Mouse (Mus musculus): ENCODE measurements at regions not wholly inside any gene's neighbourhood (a gene's known extent, or its start where the extent isn't known, plus 50 kb on each side); places are given as distances from the start of the nearest gene placed in this dataset.
A peak's percentile ranks its signal among the peaks of the same experiment; 100 is the strongest.
"Not testable (repeated sequence)": the region's sequence is repeated elsewhere in the genome, so short reads cannot be mapped to it uniquely, and the experiment has no call there.

GRCm38 (mm10) chrX:99732526-99732925 is 88.3 kb upstream of the Tmem28 start:
- no peak for DNase-seq (ENCODE audit: low spot score in 2 of 2)

- peak in 1 of 2 experiments; percentile 2 for DNase-seq (ENCODE audit: low spot score in 2 of 2)
Measured at GRCm38 (mm10) chrX:99725101-99725500, 95.7 kb upstream of the Tmem28 start.

- no peak for DNase-seq (ENCODE audit: low spot score in 2 of 2)
Measured at GRCm38 (mm10) chrX:99695366-99695765, 125.5 kb upstream of the Tmem28 start.

GRCm38 (mm10) chrX:99690971-99691370 is 129.8 kb upstream of the Tmem28 start:
- peak in 1 of 2 experiments; percentile 2 for DNase-seq (ENCODE audit: low spot score in 2 of 2)

GRCm38 (mm10) chrX:99689761-99690160 is 131.1 kb upstream of the Tmem28 start:
- no peak for DNase-seq (ENCODE audit: low spot score in 2 of 2)

GRCm38 (mm10) chrX:99682491-99682890 is 138.3 kb upstream of the Tmem28 start:
- DNase-seq (ENCODE audit: low spot score in 2 of 2): not testable (repeated sequence)

- no peak for DNase-seq (ENCODE audit: low spot score in 2 of 2)
Measured at GRCm38 (mm10) chrX:99667596-99667995, 153.2 kb upstream of the Tmem28 start.

- no peak for DNase-seq (ENCODE audit: low spot score in 2 of 2)
Measured at GRCm38 (mm10) chrX:99662566-99662965, 158.3 kb upstream of the Tmem28 start.

GRCm38 (mm10) chrX:99659496-99660140 is 161.2 kb upstream of the Tmem28 start:
- DNase-seq (ENCODE audit: low spot score in 2 of 2): no peak

GRCm38 (mm10) chrX:99657790-99658451 is 162.9 kb upstream of the Tmem28 start:
- peak; percentile 2 to 11 for DNase-seq (ENCODE audit: low spot score in 2 of 2)

- DNase-seq (ENCODE audit: low spot score in 2 of 2): no peak
Measured at GRCm38 (mm10) chrX:99656988-99657387, 163.8 kb upstream of the Tmem28 start.

- no peak for DNase-seq (ENCODE audit: low spot score in 2 of 2)
Measured at GRCm38 (mm10) chrX:99632211-99632775, 161.2 kb upstream of the Pja1 start.

GRCm38 (mm10) chrX:99624515-99625179 is 153.6 kb upstream of the Pja1 start:
- DNase-seq (ENCODE audit: low spot score in 2 of 2): no peak

GRCm38 (mm10) chrX:99612130-99612759 is 141.2 kb upstream of the Pja1 start:
- DNase-seq (ENCODE audit: low spot score in 2 of 2): no peak

- DNase-seq (ENCODE audit: low spot score in 2 of 2): no peak
Measured at GRCm38 (mm10) chrX:99610096-99610495, 139.0 kb upstream of the Pja1 start.

GRCm38 (mm10) chrX:99609591-99609990 is 138.5 kb upstream of the Pja1 start:
- DNase-seq (ENCODE audit: low spot score in 2 of 2): no peak

- no peak for DNase-seq (ENCODE audit: low spot score in 2 of 2)
Measured at GRCm38 (mm10) chrX:99608284-99608692, 137.2 kb upstream of the Pja1 start.

- no peak for DNase-seq (ENCODE audit: low spot score in 2 of 2)
Measured at GRCm38 (mm10) chrX:99605084-99605824, 134.2 kb upstream of the Pja1 start.

GRCm38 (mm10) chrX:99603714-99604113 is 132.6 kb upstream of the Pja1 start:
- DNase-seq (ENCODE audit: low spot score in 2 of 2): no peak

GRCm38 (mm10) chrX:99602268-99602885 is 131.3 kb upstream of the Pja1 start:
- DNase-seq (ENCODE audit: low spot score in 2 of 2): no peak

GRCm38 (mm10) chrX:99595493-99595892 is 124.4 kb upstream of the Pja1 start:
- DNase-seq (ENCODE audit: low spot score in 2 of 2): no peak
